Mouse (Mus musculus): Measurements from ENCODE around the gene Mybpc2.

Gene Mybpc2

DNA sequence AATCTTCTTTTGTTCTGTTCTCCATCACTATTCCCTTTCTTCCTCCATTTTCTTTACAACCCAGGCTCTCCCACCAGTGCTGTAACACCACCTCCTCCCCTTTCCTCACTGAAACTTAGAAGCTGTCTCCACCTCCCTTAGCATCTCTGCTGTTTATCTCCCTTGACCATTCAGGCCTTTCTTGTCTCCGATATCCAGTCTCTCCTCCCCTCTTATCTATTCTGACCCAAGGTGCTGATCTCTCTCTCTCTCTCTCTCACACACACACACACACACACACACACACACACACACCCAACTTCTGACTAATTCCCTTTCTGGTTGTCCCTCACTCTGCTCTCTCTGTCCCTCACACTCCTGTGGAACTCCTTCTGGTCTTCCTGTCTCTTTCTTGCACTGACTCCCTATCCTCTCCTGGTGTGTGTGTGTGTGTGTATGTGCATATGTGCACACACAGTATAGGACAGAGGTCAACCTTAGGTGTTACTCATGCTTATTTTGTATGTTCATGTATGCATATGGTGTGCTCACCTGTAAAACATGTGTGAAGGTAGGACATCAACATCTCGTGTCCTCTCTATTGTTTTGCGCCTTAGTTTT is 41.5 kb downstream of the Mybpc2 start:
- no peak for DNase-seq

DNA sequence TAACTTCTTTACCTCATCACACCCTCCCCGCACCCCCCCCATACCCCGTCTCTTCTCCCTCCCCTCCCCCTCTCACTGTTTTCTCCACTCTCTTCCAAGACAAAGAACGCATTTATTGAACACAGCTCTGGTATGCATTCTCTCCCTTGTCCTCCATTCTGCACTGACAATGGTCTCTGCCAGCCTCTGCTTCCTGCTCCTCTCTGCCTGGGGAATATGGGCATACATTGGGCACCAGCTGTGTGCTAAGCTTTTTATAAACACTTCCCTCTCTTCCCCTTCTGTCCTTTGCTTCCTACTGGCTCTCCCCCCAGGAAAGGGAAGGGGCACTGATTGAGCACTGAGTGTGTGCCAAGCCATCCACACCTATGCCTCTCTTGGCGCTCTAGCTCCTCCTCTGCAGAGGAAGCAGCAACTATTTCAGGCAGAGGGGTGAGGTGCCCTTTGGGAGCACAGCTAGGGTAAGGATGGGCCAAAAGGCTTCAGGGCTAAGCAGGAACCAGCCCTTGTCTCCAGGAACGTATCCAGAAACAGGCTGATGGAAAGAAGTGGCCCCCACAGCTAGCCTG is 49.3 kb downstream of the Mybpc2 start:
- DNase-seq = peak; percentile 11

GRCm38 (mm10) chr7:44474419-44474818 is 50.0 kb downstream of the Mybpc2 start:
- peak; percentile 85 for DNase-seq

DNA sequence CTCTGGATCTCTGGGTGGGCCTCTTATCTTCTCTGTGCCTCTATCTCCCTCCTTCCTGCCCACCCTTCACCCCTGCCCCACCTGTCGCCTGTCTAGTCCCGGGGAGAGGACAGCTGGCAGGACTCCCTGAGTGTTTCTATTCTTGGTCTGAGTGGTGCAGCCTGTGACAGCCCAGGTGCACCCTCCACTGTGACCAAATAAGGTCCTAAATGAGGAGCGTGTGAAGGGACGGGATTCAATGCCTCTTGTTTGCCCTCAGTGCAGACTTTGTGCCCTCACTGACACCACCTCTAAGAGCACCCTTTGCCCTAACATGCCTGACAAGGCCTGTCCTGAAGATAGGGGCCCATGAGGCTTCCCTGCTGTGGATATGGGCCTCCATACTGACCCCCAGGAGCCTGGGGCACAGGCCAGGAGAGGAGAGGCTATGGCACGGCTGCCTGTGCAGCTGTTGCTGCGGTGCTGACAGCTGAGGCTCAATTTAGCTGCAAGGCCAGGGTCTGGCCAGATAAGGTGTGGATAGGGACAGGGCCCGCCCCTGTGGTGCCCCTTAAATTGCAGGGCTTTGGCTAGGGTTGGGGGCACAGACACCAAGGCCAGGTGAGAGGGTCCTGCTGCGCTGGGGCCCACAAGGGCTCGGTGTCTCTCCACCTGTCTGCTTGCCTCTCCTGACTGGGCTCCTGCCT is 51.4 kb downstream of the Mybpc2 start:
- DNase-seq = peak; percentile 5

DNA sequence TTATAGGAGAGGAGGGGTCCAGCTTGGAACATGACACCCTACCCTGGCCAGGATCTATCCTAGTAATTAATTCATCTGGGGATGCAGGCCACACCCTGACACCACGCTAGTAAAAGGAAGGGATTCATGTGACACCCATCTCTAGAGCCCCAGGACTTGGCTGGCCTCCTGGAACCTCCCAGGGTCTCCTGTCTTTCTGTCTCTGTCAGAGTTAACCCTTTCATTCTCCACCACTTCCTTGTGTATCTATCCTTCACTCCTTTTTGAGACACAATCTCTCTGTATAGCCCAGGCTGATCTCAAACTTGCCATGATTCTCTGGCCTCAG is 51.9 kb downstream of the Mybpc2 start:
- DNase-seq = no peak

GRCm38 (mm10) chr7:44471880-44472557 is 52.4 kb downstream of the Mybpc2 start:
- peak; percentile 37 for DNase-seq

DNA sequence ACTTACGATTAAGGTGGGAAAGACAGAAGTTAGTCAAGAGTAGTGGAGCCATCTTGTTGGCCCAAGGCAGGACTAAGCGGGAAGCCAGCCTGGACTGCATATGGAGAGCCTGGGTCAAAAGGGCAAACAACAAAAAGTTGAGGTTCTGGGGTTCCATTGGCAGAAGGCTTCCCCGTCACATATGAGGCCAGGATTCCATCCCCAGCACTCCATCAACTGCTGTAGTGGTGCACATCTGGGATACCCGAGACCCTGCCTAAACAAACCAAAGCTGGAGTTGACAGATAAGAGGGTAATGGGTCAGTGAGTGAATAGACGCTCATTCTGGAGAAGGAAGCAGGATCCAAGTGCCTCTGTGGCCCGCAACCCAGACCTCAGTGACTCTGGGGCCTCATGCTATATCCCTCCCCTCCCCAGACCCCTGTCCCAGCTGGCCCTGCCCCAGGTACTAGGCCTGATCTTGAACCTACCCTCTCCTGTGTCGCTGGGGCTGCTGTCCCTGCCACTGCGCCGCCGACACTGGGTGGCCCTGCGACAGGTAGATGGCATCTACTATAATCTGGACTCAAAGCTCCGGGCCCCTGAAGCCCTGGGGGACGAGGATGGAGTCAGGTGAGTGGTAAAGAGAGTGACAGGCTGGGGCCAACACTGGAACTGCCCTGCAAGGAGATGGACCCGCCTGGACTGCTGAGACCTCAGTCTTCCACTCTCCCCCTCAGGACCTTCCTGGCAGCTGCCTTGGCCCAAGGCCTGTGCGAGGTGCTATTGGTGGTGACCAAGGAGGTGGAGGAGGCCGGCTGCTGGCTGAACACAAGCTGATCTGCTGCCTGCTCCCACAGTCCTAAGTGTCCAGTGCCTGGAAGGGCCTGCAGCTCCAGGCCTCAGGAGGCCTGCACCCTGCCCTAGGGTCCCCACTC is 53.5 kb downstream of the Mybpc2 start:
- DNase-seq = peak; percentile 5

- DNase-seq = peak; percentile 1
These were observed 54.5 kb downstream of the Mybpc2 start for GRCm38 (mm10) chr7:44469677-44470675.

- peak; percentile 20 for DNase-seq
These were observed 55.7 kb downstream of the Mybpc2 start for GRCm38 (mm10) chr7:44468644-44469285.

GRCm38 (mm10) chr7:44467811-44468411 is 56.5 kb downstream of the Mybpc2 start, which contains the start of gene Josd2:
Gene Josd2, plus strand, starts transcription at chr7:44467980.
- peak; percentile 98 for DNase-seq

DNA sequence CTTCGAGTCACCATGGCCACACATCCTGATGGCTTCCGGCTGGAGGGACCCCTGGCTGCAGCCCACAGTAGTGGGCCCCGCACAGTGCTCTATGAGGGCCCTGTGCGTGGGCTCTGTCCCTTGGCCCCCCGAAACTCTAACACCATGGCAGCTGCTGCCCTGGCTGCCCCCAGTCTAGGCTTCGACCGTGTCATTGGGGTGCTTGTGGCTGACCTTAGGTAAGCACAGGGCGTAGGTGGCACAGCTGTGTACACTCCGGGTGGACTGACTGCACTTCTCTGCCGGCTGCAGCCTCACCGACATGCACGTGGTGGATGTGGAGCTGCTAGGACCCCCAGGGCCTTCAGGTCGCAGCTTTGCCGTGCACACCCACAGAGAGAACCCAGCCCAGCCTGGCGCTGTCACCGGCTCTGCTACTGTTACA is 57.6 kb downstream of the Mybpc2 start:
- DNase-seq = peak; percentile 22

- DNase-seq = peak; percentile 5
These were observed 58.2 kb downstream of the Mybpc2 start for GRCm38 (mm10) chr7:44466006-44466887.

DNA sequence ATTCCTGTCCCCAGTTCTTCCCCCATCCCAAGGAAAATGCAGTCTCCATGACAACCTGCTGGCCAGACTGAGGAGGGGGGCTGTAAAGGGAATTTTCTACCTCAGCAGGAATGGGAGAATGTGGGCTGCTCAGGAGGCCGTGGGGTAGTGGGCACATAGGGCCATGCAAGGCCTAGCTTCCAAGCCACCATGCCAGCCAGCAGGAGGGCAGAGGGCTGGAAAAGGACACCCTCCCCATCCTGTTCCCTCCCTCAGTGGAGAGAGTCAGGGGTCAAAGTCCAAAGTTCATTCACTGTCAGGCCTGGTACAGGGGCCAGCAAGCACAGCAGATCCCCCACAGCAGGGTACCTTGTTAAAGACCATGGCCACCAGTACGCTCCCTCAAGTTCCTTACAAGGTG is 59.3 kb downstream of the Mybpc2 start, which contains the start of gene Aspdh:
Gene Aspdh, plus strand, starts transcription at position 281 of the 400 bp plus-strand sequence.
- peak; percentile 19 for DNase-seq

DNA sequence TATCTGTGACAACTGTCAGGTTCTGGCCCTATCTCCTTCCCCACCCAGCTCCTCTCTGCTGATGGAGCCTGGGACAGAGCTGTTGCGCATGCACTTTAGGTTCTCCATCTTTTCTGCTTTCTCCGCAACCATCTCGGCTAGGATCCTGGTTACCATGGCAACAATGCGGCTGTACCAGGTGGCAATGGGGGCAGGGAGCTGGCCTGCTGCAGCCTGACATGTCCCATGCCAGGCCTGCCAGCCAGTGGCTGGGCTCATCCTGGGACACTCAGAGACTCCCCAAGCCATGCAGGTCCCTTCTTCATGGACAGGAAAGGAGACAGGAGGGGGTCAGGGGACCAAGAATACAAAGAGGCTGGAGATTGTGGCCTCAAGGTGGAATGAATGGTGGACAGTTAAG is 59.9 kb downstream of the Mybpc2 start:
- peak; percentile 90 for DNase-seq

DNA sequence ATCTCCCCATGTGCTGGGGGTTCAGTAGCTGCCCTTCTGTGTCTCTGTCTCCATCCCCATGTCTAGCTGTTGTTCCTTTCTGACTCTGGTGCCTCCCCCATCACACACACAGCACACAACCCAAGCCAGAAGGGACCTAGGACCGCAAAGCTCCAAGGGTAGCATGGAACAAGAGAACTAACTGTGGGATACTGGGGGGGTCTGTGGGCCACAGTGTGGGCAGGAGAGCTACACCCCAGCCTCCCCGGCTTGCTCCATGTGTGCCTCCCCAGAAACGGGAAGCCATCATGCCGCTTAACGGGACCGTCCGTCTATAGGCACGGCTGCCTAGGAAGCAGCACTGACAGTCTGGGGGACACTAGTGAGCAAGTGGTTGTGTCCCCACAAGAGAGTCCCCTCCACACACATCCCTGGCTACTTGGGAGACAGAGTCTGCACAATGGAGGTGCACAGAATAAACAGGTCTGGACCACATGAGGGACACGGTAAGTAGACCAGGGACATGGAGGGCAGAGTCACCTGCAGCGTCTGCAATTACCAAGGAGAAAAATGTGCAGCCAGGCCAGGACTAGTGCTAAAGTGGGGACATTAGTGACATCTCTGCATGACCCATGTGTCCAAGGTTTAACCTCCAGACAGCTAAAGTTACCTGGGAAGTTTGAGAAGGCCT is 60.8 kb downstream of the Mybpc2 start:
- peak; percentile 13 for DNase-seq

- peak; percentile 3 for DNase-seq
These were observed 61.4 kb downstream of the Mybpc2 start for GRCm38 (mm10) chr7:44463056-44463425.

DNA sequence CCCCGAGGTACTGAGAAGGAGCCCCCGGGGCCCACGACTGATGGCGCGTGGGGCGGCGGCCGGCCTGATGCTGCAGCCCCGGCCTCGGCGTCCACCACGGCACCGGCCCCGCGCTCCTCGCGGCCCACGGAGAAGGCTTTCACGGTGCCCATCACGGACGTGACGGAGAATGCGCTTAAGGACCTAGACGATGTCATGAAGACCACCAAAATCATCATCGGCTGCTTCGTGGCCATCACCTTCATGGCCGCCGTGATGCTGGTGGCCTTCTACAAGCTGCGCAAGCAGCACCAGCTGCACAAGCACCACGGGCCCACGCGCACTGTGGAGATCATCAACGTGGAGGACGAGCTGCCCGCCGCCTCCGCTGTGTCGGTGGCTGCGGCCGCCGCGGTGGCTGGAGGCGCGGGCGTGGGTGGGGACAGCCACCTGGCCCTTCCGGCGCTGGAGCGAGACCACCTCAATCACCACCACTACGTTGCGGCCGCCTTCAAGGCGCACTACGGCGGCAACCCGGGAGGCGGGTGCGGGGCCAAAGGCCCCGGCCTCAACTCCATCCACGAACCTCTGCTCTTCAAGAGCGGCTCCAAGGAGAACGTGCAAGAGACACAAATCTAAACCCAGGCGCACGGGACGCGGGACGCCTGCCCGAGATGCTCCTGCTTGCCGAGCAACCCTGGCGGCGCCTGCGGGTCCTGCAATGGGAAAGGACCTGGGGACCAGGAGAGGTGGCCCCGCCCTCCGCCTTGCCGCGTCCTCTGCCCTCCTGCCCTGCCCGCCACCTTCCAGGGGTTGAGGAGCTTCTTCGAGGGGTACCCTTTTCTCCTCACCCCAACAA is 62.0 kb downstream of the Mybpc2 start:
- DNase-seq = peak; percentile 48
